Mouse (Mus musculus) forebrain, embryonic 16.5 days (tissue): ENCODE results near the gene Edil3. TPM values are rescaled to one million over a fixed set of nuclear protein-coding genes. Genes with fewer than 3 reads are reported as not detected.
A peak's percentile ranks its signal among the peaks of the same experiment; 100 is the strongest.

Source experiments
- ATAC-seq: fragments of 200-750 bp; cut with Nextera tagmentation; 2 replicates; pipeline ENCODE4 v1.8.0; 2017; ENCODE audit warnings: mild to moderate bottlenecking, moderate library complexity
- H3K27ac ChIP-seq: fragments of 300-500 bp; sonication (generic); 2 replicates; pipeline ENCODE4 v1.5.1; 2014; ENCODE audit warnings: low read length, control low read depth
- H3K27me3 ChIP-seq: fragments of 300-500 bp; sonication (generic); replicated peaks from 2 replicates; pipeline ENCODE4 v1.6.1; 2014; ENCODE audit warnings: low read length; ENCODE audit not compliant: control insufficient read depth, insufficient read depth
- H3K36me3 ChIP-seq: fragments of 300-500 bp; sonication (generic); 2 replicates; pipeline ENCODE4 v1.6.1; 2014; ENCODE audit not compliant: control insufficient read depth, insufficient read depth
- H3K4me1 ChIP-seq: fragments of 300-500 bp; sonication (generic); replicated peaks from 2 replicates; pipeline ENCODE4 v1.6.1; 2014; ENCODE audit warnings: low read length; ENCODE audit not compliant: control insufficient read depth, insufficient read depth
- H3K4me2 ChIP-seq: fragments of 300-500 bp; sonication (generic); 2 replicates; pipeline ENCODE4 v1.6.1; 2014; ENCODE audit warnings: mild to moderate bottlenecking, low read length, control low read depth
- H3K4me3 ChIP-seq: fragments of 300-500 bp; sonication (generic); replicated peaks from 2 replicates; pipeline ENCODE4 v1.5.1; 2014; ENCODE audit warnings: mild to moderate bottlenecking, low read length, control low read depth
- H3K9ac ChIP-seq: fragments of 300-500 bp; sonication (generic); replicated peaks from 2 replicates; pipeline ENCODE4 v1.6.1; 2014; ENCODE audit warnings: low read depth, low read length, control low read depth
- H3K9me3 ChIP-seq: fragments of 300-500 bp; sonication (generic); 2 replicates; pipeline ENCODE4 v1.6.1; 2016; ENCODE audit warnings: low read length; ENCODE audit not compliant: control insufficient read depth
- WGBS: fragments of 180-500 bp; shearing (Covaris S2); extraction: QIAGEN DNeasy Blood & Tissue Kit; methylation state at CpG from one replicate; pipeline ENCODE4 v1.1.7; 2014; 5-methylcytosine and 5-hydroxymethylcytosine counted together
- polyA plus RNA-seq: library from polyadenylated mRNA; unstranded; fragments of >200 nt; fragmentation: Nextera tagmentation; extraction: Ambion mirVana; gene quantifications from 2 replicates; pipeline ENCODE4 v1.2.1, GENCODE M21; 2015

The Edil3 gene
- polyA plus RNA-seq = 59.3 and 60.0 TPM in 2 replicates

GRCm38 (mm10) chr13:88821440-88822331 is at the start of gene Edil3:
TSS of gene Edil3 (plus strand) at chr13:88821472.
- under 1% methylated on average over 59 of the region's 60 CpGs for WGBS
- ATAC-seq = peak; percentile 83
- peak within 1 kb of the TSS; percentile 94 for H3K9ac ChIP-seq
- H3K9me3 ChIP-seq = no peaks in the 10 kb centered on the region
- no peaks in the 10 kb centered on the region for H3K36me3 ChIP-seq
- H3K4me3 ChIP-seq = peak within 1 kb of the TSS; percentile 55
- no peaks in the 10 kb centered on the region for H3K27me3 ChIP-seq
- peak within 1 kb of the TSS; percentile 81 for H3K4me2 ChIP-seq
- H3K4me1 ChIP-seq = peaks cover 10% of the 10 kb centered on the region
- peak within 1 kb of the TSS; percentile 74 for H3K27ac ChIP-seq

DNA sequence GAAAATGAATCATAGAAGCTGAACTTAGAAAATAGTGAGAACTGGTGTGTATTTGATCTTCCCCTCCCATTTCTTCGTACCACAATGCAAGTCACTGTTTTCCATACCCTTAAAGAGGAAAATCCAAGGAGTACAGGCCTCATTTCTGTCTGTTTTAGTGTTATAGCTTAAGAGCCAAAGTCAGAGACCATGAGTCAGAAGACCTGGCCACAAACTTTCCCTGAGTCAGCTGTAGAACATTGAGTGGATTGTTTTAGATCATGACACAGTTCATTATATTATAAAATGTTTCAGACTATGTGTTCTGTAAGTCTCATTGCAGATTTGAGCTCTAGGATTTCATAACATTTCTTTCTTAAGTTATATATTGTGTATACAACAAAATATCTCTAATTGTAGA is 22.1 kb upstream of the Edil3 start:
- Histone ChIP-seq H3K9me3 (no peaks in the 10 kb centered on the region), H3K27me3 (no peaks in the 10 kb centered on the region), H3K36me3 (no peaks in the 10 kb centered on the region), H3K9ac (no peak overlapping the region), H3K4me2 (no peak overlapping the region), H3K4me3 (no peak overlapping the region), H3K27ac (no peak overlapping the region), H3K4me1 (no peaks in the 10 kb centered on the region)
- 94% methylated on average over 1 of the region's 1 CpGs for WGBS
- no peak for ATAC-seq

GRCm38 (mm10) chr13:88801006-88801405 is 20.3 kb upstream of the Edil3 start:
- Histone ChIP-seq H3K4me1 (no peaks in the 10 kb centered on the region), H3K9me3 (no peaks in the 10 kb centered on the region), H3K27ac (no peak overlapping the region), H3K27me3 (no peaks in the 10 kb centered on the region), H3K4me2 (no peak overlapping the region), H3K9ac (no peak overlapping the region), H3K36me3 (no peaks in the 10 kb centered on the region), H3K4me3 (no peak overlapping the region)
- 84% methylated on average over 1 of the region's 1 CpGs for WGBS
- no peak for ATAC-seq

DNA sequence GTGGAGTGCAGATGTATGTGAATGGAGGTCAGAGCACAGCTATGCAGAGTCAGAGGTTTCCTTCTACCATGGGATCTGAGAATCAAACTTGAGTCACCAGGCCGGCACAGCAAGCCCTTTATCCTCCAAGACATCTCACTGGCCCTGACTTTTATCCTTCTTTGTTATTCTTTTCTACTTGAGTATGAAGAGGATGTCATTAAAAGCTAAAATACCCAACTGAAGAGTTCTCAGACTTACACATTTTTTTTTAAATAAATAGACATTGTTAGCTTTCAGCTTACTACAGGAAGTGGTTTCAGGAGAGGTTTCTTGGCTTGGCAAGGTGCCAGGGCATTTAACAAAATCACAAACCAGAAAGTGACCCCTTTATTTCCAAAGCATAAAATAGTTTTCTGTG is 15.4 kb upstream of the Edil3 start:
- Histone ChIP-seq H3K4me3 (no peak overlapping the region), H3K4me1 (no peaks in the 10 kb centered on the region), H3K27ac (no peak overlapping the region), H3K9ac (no peak overlapping the region), H3K9me3 (no peaks in the 10 kb centered on the region), H3K27me3 (no peaks in the 10 kb centered on the region), H3K4me2 (no peak overlapping the region), H3K36me3 (no peaks in the 10 kb centered on the region)
- no peak for ATAC-seq
- 64% methylated on average over 1 of the region's 1 CpGs for WGBS

GRCm38 (mm10) chr13:88806269-88806668 is 15.0 kb upstream of the Edil3 start:
- Histone ChIP-seq H3K9me3 (no peaks in the 10 kb centered on the region), H3K27ac (no peak overlapping the region), H3K9ac (no peak overlapping the region), H3K27me3 (no peaks in the 10 kb centered on the region), H3K4me2 (no peak overlapping the region), H3K4me1 (no peaks in the 10 kb centered on the region), H3K4me3 (no peak overlapping the region), H3K36me3 (no peaks in the 10 kb centered on the region)
- no peak for ATAC-seq
- WGBS = 90% methylated on average over 3 of the region's 3 CpGs

DNA sequence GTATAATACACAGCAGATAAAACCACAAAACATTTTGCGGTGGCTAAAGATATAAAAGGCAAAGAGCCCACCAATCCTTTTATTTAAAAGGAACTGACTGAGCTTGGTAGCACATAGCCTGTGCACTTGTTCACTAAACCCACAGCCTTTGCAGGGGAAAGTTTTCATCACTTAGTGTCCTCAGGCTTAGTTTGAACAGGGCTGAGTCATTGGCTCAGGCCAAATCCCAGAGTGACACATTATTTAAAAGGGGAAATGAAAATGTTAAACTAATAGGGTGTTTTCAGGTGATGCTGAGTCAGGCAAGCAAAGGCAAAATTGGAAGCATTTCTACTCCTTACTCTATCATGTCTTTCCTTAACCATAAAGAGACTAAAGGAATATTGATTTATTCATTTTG is 11.2 kb upstream of the Edil3 start:
- Histone ChIP-seq H3K36me3 (no peaks in the 10 kb centered on the region), H3K27me3 (no peaks in the 10 kb centered on the region), H3K4me2 (no peak overlapping the region), H3K4me3 (no peak overlapping the region), H3K9me3 (no peaks in the 10 kb centered on the region), H3K27ac (no peak overlapping the region), H3K9ac (no peak overlapping the region), H3K4me1 (no peaks in the 10 kb centered on the region)
- 98% methylated on average over 1 of the region's 1 CpGs for WGBS
- ATAC-seq = no peak

- no peak overlapping the region for H3K9ac ChIP-seq
- ATAC-seq = peak; percentile 6
- 31% methylated on average over 5 of the region's 5 CpGs for WGBS
These were observed 475 bp upstream of the Edil3 start for GRCm38 (mm10) chr13:88820686-88821308.

GRCm38 (mm10) chr13:88822332-88822895 is 1.1 kb downstream of the Edil3 start:
- peak overlapping the region; percentile 94 for H3K9ac ChIP-seq
- peak overlapping the region; percentile 81 for H3K4me2 ChIP-seq
- no peaks in the 10 kb centered on the region for H3K36me3 ChIP-seq
- no peaks in the 10 kb centered on the region for H3K9me3 ChIP-seq
- peak overlapping the region; percentile 65 for H3K27ac ChIP-seq
- ATAC-seq = no peak
- H3K4me3 ChIP-seq = peak overlapping the region; percentile 55
- H3K27me3 ChIP-seq = no peaks in the 10 kb centered on the region
- H3K4me1 ChIP-seq = peaks cover 10% of the 10 kb centered on the region
- WGBS = 6% methylated on average over 10 of the region's 10 CpGs

More at GRCm38 (mm10) chr13:88820686-88821308, 475 bp upstream of the Edil3 start:
- peaks cover 10% of the 10 kb centered on the region for H3K4me1 ChIP-seq
- H3K4me2 ChIP-seq = peak overlapping the region; percentile 81
- no peaks in the 10 kb centered on the region for H3K36me3 ChIP-seq
- peak overlapping the region; percentile 55 for H3K4me3 ChIP-seq
- no peaks in the 10 kb centered on the region for H3K27me3 ChIP-seq
- no peak overlapping the region for H3K27ac ChIP-seq
- no peaks in the 10 kb centered on the region for H3K9me3 ChIP-seq

DNA sequence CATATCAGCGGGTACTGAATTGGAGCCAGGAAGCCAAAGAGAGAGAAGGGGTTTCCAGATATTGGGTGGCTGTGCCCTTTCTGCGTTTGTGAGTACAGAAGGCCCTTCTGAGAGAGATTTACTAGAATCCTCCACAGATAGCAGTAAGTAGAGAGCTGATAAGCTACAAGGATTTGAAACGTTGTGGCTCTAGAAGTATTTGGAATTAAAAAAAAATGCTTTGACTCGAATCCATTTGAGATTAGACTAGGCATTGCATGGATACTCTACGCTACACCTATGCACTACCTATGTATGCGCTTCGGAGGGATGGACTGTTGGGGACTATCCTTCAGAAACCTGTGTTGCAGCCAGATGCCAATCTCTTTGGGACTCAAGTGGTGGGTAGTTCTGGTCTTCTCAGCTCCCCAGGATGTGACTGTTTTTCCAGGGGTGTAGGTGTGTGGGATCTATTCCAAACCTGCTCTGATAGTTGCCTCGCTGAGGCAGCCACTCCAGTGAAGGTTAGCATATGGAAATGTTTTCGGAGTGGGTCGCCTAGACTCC is 1.8 kb downstream of the Edil3 start:
- H3K4me2 ChIP-seq = peak overlapping the region; percentile 81
- H3K36me3 ChIP-seq = no peaks in the 10 kb centered on the region
- H3K27me3 ChIP-seq = no peaks in the 10 kb centered on the region
- no peaks in the 10 kb centered on the region for H3K9me3 ChIP-seq
- peaks cover 10% of the 10 kb centered on the region for H3K4me1 ChIP-seq
- 14% methylated on average over 10 of the region's 10 CpGs for WGBS
- ATAC-seq = peak; percentile 14
- peak overlapping the region; percentile 94 for H3K9ac ChIP-seq
- peak overlapping the region; percentile 65 for H3K27ac ChIP-seq
- H3K4me3 ChIP-seq = peak overlapping the region; percentile 55
